Mouse (Mus musculus) cerebellum, adult 11 months (tissue): ENCODE results near the gene Uqcc3.
"Not testable (repeated sequence)": the region's sequence is repeated elsewhere in the genome, so short reads cannot be mapped to it uniquely, and the experiment has no call there.

Source experiments
- DNase-seq: peaks from one replicate; pipeline ENCODE4 v3.0.0; 2022

Gene Uqcc3

DNA sequence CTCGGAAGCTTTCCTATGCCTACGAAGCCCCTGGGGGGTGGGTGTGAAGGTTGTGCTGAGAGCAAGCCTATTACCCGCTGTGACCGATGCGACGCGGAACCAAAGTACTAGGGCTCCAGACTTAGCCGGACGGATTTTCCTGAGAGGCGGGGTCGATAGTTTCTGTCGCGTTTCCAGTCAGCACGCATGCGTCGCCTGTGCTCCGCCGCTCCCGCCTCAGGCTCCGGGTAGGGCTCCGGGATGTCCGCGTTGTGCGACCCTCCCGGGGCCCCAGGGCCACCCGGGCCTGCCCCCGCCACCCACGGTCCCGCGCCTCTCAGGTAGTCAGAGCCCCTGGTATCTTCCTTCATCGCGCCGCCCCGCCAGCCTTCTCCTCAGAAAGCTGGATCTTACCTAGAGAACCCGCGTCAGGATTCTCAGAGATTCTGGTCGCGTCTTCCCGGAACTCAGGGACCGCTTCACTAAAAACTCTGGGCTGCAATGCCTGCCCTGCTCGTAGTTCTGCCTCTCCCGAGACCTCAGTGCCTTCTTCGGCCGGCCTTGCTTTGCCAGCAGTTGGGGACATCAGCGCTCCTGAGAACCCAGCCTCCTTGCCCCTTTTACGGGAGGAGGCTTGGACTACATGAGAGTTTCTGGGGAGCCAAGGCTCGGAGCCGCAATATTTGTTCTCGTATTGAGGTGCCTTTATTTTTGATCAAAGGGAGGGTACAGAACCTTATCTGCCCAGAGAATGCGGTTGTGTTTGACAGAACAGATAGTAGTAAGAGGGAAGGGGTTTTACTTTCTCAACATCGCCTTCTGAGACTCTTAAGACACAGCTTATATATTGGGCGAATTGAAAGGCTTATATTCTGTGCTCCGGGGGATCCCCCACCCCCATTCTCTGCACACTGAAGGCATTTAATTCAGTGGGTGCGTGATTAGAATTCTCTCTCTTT lies 12.4 kb upstream of the Uqcc3 start, which contains the start of gene Ints5:
Ints5 (plus strand) TSS at position 177 of the 938 bp plus-strand sequence.
- DNase-seq = peak; percentile 82

DNA sequence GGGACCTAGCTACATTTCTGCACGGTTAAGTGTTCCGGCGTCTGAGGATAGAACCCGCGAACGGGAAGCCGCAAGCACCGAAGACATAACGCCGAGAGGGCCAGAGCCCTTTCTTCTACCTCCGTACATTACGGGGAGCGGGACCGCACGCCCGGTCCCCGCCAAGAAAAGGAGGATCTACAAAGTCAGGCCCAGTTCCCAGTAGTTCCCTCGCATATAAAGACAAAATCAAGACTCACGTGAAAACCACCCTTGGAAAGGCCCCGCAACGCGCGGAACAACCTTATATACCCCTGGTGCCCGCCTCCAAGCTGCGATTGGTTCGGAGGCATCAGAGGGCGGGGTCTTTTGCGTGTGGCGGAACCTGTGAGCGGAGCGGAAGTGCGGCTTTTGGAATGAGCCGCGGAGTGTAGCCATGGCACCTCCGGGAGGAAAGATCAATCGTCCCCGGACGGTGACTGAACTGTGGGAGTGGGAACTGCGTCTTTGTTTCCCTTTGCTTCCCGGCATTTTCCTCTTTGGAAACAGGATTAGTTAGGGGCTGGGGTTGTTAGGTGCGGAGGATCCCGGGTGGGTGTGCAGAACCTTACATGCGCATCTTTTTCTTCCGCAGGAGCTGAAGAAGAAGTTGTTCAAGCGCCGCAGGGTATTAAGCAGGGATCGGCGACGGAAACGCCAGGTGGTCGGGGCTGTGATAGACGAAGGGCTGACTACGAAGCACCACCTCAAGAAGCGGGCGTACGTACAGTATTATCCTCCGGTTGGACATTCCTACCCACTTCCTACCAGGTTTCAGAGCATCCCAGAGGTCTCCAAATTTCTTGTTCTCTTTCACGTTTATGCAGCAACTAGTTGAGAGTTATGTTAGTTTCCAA lies 8.0 kb upstream of the Uqcc3 start, which contains the start of the genes 1810009A15Rik and Gm49416:
1810009A15Rik (plus strand) TSS at position 343 of the 875 bp plus-strand sequence.
Gm49416 (plus strand) TSS at position 416 of the 875 bp plus-strand sequence.
- peak; percentile 91 for DNase-seq

DNA sequence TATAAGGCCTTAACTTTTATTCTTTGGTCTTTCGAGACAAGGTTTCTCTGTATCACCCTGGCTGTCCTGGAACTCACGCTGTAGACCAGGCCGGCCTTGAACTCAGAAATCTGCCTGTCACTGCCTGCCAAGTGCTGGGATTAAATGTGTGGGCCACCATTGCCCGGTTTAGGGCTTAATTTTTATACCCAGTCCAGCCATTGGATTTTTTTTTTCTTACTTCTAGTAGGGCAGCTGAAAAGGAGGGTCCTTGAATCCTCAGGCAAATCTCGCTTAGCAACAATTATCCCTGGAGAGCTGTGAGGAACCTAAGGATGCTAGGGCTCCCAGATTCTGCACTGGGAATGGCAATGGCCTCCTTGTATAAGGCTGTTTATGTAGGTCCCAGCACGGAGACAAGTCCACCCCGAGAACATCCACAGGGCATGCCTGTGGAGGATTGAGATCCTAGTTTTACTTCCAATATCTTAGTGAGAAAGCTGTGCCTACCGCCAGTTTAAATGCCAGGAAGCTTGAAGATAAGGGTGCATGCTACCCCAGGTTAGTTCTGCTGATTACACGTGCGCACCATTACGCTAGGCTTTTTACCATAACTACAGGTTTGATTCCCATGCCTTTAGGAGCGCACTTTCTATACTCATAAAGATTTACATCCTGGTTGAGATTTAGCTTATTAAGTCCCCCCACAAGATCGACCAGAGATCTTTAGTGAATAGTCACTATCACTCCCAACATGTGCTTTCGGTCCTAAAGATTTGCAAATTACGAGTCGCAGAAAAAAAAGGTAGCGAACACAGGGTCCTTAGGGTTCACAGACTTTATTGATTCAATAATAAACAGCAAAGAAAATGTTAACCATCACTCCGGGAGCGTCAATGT lies 7.1 kb upstream of the Uqcc3 start:
- no peak for DNase-seq

DNA sequence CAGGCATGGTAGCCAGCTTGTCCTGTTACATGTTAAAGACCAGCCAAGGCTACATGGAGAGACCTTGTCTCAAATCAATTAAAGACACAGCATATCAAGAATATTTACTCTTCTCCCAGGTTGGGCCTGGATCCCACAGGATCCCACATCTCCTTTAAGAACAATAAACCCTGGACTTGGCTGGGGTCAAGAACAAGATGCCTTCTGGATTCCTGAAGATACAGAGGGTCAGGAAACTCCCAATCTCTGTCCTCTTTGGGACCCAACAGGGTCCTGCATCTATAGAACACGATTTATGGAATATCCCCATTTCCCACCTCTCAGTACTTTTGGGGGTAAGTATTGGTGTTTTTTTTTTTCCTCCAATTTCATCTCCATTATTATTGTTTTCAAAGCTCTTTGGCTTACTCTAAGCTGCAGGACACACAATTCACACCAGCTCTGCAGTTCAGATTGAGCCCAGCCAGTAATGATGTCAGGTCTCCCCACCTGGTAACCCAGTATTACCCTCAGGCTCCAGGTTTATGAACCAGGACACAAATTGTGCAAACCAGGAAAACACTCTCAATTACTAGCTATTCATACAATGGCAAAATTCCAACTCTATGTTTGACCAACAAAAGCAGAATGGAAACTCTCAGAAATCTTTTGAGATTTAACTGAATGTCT lies 6.3 kb upstream of the Uqcc3 start:
- DNase-seq = no peak

DNA sequence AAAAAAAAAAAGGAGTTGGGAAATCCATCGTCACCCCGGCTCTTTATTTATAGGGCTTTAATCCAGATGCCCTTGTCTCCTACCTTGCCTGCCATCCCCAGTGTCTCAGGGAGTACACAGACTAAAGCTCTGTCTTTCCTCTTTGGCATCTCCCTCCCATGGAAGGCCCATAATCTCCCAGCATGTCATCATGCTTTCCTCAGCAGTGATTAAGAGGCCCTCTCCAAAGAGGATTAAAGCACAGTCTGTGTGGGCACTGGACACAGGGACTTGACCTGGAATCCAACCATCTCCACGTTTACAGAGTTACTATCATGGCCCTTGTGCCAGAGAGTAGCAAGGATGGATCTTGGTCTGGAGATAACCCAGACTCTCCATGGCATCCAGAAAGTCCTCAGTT lies 2.9 kb upstream of the Uqcc3 start, which contains the start of the genes Lbhd1 and Gm49403:
Lbhd1 (plus strand) TSS at position 117 of the 400 bp plus-strand sequence.
Gm49403 (plus strand) TSS at position 315 of the 400 bp plus-strand sequence.
- no peak for DNase-seq

DNA sequence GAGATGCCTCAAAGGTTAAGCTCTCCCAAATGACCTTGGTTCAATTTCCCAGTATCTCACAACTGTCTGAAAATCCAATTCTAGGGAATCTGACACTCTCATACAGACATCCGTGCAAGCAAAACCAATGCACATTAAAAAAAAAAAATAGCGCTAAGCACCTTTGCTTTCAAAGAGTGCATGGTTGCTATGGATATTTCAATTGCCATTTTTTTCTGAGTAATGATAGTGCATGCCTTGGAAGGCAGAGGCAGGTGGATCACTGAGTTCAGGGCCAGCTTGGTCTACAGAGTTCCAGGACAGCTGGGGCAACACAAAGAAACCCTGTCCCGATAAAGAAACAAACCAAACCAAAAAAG lies 290 bp upstream of the Uqcc3 start:
- DNase-seq = no peak

DNA sequence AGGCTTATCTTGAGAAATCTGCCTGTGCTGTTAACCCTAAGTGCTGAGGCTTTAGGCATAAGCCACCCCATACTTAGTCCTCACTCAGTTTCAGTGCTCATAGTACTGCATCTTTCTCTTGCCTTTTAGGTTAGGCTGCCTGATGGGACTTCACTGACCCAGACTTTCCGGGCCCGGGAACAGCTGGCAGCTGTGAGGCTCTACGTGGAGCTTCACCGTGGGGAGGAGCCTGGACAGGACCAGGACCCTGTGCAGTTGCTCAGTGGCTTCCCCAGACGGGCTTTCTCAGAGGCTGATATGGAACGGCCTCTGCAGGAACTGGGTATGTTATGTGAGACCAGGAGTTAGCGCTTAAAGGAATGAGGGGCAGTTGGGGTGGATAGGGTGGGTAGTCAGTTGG lies 5.7 kb downstream of the Uqcc3 start:
- DNase-seq = no peak

DNA sequence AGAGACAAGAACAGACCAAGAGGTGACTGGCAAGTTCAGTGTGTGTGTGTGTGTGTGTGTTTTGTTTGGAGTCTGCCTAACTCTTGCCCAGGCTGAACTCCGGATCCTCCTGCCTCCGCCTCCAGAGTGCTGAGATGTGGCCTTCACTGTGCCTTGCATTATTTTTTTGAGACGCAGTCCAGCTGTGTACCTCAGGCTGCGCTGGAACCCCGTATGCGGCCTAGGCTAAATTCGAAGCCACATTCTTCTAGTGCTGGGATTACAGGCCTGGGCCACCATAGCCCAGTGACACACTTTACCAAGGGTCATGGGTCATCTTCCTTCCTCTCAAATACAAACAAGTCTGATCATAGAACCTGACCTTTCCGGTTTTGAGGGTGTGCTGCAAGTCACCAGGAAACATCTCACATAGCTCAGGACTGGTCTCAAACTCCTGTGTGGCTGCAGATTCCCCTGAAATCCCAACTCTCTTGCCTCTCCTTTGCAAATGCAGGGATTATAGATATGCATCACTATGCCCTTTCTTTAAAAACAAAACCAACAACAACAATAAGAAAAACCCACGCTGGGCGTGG lies 8.4 kb downstream of the Uqcc3 start:
- no peak for DNase-seq

DNA sequence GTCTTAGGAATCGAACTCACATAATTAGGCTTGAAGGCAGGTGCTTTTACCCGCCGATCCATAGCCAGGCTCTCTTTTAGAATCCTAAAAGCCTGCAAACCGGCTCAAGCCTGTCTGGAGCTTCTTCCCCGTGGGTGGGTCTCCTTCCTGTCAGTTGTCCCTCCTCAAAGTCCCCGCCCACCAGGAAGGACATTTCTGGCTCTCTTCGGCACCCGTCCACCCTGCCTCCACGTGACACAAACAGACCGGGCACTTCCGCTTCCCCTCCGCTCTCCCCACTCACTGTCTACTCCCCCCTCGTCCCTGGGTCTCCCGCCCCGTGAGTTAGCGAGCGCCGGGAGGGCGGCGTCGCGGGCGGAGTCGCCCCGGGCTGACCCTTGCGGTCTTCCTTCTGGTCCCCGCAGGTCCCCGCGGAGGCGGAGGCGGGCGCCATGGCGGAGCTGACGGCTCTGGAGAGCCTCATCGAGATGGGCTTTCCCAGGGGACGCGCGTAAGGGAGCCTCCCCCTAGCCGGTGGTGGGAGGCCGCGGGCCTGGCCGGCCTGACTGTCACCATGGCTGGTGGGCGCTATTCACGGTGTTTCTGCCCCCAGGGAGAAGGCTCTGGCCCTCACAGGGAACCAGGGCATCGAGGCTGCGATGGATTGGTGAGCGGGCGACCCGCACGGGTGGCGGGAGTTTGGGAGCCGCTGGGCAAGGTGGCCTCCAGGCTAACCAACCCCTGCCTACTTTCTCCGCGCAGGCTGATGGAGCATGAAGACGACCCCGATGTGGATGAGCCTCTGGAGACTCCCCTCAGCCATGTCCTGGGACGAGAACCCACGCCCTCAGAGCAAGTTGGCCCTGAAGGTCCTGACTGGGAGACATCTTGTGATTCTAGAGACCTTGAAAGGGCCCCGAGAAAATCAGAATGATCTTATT lies 9.2 kb downstream of the Uqcc3 start, which contains the start of gene Ubxn1:
Ubxn1 (plus strand) TSS at position 230 of the 920 bp plus-strand sequence.
- peak; percentile 95 for DNase-seq

DNA sequence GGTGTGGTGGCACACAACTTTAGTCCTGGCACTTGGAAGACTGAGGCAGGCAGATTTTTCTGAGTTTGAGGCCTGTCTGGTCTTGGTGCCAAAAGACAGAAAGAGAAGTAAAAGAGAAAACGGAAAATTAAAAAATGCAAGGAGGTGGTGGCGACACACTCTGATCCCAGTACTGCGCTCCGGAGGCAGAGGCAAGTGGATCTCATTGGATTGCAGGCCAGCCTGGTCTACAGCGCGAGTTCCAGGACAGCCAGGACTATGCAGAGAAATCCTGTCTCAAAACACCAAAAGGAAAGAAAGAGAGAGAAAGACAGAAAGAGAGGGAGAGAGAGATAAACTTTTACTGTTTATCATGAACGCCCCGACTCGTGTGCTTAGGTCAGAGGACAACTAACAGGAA lies 9.9 kb downstream of the Uqcc3 start:
- DNase-seq = no peak

DNA sequence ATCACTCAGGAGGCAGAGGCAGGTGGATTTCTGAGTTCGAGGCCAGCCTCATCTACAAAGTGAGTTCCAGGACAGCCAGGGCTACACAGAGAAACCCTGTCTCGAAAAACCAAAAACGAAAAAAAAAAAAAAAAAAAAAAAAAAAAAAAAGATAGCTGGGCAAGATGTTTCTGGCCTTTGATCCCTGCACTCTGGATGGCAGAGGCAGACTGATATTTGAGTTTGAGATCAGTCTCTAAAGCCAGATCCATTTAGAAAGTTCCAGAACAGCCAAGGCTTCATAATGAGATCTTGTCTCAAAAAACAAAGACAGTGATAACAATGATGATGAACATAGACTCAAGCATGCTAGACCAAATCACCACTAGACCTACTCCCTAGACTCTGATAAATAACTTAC lies 10.3 kb downstream of the Uqcc3 start:
- DNase-seq = not testable (repeated sequence)

DNA sequence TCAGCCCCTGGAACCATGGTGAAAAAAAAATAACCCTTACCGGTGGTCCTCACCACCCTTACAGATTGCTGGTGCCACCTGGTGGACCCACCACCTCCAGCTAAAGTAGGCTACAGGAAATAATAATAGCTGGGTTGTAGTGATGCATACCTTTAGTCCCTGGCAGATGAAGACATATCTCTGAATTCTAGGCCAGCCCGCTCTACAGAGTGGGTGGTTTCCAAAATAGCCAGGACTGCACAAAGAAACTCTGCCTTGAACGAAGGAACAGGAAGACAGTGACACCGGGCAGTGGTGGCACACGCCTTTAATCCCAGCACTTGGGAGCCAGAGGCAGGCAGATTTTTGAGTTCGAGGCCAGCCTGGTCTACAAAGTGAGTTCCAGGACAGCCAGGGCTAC lies 16.5 kb downstream of the Uqcc3 start:
- no peak for DNase-seq

DNA sequence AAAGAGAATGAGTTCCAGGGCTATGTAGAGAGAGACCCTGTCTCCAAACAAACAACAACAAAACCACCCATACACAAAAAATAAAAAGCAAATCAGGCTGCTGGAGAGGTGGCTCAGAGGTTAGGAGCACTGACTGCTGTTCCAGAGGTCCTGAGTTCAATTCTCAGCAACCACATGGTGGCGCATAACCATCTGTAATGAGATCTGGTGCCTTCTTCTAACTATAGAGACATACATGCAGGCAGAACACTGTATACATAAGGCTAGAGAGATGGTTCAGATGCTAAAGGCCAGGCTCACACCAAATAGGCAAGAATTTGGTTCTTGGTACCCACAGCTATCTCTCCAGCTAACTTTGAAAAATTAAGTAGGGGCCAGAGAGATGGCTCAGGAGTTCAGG lies 21.7 kb downstream of the Uqcc3 start:
- no peak for DNase-seq

DNA sequence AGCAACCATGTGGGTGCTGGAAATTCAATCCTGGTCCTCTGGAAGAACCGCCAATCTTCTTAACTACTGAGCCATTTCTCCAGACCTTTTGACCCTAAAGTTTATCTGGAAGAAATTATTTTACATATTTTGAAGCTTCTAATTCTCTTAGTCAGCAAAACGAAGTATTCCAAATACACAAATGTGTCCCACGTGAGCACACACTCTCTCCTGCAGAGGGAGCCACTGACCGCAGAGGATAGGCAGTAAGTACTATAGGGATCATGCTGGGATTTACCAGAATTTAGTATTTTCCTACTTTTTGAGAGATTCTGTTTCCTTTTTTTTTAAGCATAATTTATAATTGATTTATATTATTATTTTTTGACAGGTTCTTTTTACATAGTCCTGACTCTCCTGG lies 23.0 kb downstream of the Uqcc3 start:
- DNase-seq = no peak

DNA sequence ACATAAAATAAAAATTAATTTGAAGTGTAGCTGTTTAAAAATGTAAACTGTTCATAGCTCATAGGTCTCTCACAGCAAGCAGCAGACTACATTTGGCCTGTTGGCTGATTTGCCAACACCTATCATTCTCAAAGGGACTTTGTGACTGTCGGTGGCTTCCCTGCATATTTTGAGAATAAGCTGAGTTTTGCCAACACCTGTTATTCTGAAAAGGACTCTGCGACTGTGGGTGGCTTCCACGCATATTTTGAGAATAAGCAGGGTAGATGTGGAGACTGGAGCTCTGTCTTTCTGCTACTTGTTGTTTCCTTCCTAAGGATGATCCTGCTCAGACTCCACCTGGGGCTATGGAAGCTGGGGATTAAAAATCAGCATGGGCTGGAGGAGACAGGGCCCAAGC lies 27.6 kb downstream of the Uqcc3 start:
- DNase-seq = no peak

DNA sequence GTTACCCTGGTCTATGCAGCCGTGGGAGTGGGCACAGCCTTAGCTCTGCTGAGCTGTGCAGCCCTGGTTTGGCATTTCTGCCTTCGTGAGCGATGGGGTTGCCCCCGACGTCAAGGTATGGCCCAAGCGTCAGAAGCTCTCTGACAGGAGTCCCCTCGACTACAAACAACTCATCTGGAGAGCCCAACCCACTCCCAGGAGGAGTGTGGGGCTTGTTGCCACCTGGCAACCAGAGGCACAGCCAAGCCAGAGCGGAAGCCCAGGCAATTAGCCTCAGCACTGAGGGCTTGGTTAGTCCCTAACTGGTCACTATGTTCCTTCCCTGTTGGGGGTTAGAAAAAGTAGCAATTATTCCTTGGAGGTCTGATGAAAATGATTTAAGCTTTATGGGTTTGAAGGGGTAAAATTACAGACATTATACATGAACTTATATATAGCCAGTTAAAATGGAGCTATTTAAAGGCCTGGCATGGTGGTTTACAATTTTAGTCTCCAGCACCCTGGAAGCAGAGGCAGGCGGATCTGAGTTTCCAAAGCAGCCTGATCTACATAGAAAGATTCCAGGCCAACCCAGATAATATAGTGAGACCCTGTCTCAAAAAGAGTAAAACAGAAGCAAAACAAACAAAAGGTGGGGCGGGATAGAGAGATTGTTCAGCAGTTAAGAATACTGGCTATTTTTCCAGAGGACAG lies 28.3 kb downstream of the Uqcc3 start:
- DNase-seq = no peak

DNA sequence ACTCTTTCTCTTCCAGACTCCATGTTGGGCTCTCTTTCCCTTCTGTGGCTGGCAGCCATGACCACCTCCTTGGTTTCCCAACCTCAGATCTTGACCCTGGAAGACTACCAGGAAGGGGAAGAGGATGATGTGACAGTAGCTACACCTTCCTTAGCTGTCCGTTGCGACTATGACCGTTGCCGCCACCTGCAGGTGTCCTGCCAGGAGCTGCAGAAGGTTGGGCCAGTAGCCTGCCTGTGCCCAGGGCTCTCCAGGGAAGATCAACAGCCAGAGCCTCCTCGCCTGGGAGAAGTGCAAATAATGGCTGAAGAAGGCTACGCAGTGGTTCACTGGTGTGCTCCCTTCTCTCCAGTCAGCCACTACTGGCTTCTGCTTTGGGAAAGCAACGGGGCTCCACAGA lies 29.1 kb downstream of the Uqcc3 start:
- no peak for DNase-seq

DNA sequence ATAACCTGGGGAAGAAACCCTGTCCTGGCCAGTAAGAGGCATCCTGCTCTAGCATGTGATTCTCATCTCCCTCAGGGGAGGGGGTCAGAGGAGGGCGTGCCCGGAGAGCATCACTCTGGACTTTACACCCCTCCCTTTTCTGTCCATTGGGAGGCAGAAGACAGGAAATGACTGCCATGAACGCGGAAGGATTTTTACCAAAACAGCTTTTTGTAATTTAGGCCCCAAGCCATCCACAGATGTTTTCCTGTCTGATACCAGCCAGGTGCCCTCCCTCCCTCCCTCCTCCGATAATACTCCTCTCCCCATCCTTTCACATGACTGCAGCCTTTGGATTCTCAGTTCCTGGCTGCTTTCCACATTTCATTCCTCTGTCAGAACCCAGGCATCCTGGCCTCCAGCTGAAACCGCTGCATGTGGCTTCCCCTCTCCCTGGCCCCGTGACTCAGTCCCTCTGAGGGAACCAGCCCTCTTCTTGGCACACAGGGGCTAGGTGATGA lies 30.3 kb downstream of the Uqcc3 start, which contains the start of gene Lrrn4cl:
Lrrn4cl (plus strand) TSS at position 367 of the 500 bp plus-strand sequence.
- DNase-seq = no peak

DNA sequence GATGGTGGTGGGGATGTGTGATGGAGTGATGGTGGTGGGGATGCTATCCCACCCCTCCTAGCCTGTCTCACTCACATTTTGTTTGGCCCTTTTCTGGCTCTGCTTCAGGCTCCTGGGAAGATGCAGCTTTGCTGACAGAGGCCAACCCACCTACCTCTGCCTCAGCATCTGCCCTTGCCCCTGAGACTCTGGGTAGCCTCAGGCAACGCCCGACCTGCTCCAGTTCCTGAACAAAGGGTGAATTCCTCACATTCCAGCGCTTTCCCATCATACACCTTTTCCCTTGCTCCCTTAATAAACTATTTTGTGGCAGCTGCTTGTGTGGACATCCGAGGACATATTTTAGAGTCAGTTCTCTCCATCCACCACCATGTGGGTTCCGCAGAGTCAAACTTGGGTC lies 32.4 kb downstream of the Uqcc3 start:
- DNase-seq = no peak
